Mouse (Mus musculus): ENCODE results near the gene Slc39a7.
A peak's percentile ranks its signal among the peaks of the same experiment; 100 is the strongest.

Slc39a7 gene

GRCm38 (mm10) chr17:34031465-34032173 is at the start of gene Slc39a7, which contains the start of gene Rxrb:
Gene Slc39a7, minus strand, starts transcription at chr17:34031682.
Gene Rxrb, plus strand, starts transcription at chr17:34031812.
- peak; percentile 99 for DNase-seq (ENCODE audit: low spot score)

- DNase-seq (ENCODE audit: low spot score), result no peak
These were observed 48.1 kb upstream of the Slc39a7 start for GRCm38 (mm10) chr17:34079621-34080020.

- DNase-seq (ENCODE audit: low spot score), result no peak
These were observed 47.5 kb upstream of the Slc39a7 start for GRCm38 (mm10) chr17:34079002-34079401.

GRCm38 (mm10) chr17:34078148-34078547 is 46.7 kb upstream of the Slc39a7 start:
- DNase-seq (ENCODE audit: low spot score), result no peak

- DNase-seq (ENCODE audit: low spot score), result no peak
These were observed 46.1 kb upstream of the Slc39a7 start for GRCm38 (mm10) chr17:34077549-34077948.

- DNase-seq (ENCODE audit: low spot score), result no peak
These were observed 43.8 kb upstream of the Slc39a7 start for GRCm38 (mm10) chr17:34075271-34075670.

GRCm38 (mm10) chr17:34072091-34072490 is 40.6 kb upstream of the Slc39a7 start:
- DNase-seq (ENCODE audit: low spot score), result no peak

- DNase-seq (ENCODE audit: low spot score), result no peak
These were observed 37.4 kb upstream of the Slc39a7 start for GRCm38 (mm10) chr17:34068864-34069263.

- no peak for DNase-seq (ENCODE audit: low spot score)
These were observed 25.7 kb upstream of the Slc39a7 start for GRCm38 (mm10) chr17:34057224-34057623.

- DNase-seq (ENCODE audit: low spot score), result no peak
These were observed 16.0 kb upstream of the Slc39a7 start for GRCm38 (mm10) chr17:34047404-34048050.

GRCm38 (mm10) chr17:34045941-34046340 is 14.5 kb upstream of the Slc39a7 start:
- no peak for DNase-seq (ENCODE audit: low spot score)

GRCm38 (mm10) chr17:34039562-34040450 is 8.3 kb upstream of the Slc39a7 start:
- no peak for DNase-seq (ENCODE audit: low spot score)

- DNase-seq (ENCODE audit: low spot score), result no peak
These were observed 7.5 kb upstream of the Slc39a7 start, which contains the start of gene Col11a2 for GRCm38 (mm10) chr17:34038878-34039561. Gene Col11a2, plus strand, starts transcription at chr17:34039437.

- no peak for DNase-seq (ENCODE audit: low spot score)
These were observed 7.0 kb upstream of the Slc39a7 start for GRCm38 (mm10) chr17:34038440-34038839.

- no peak for DNase-seq (ENCODE audit: low spot score)
These were observed 5.8 kb upstream of the Slc39a7 start for GRCm38 (mm10) chr17:34037241-34037640.

GRCm38 (mm10) chr17:34036647-34037046 is 5.2 kb upstream of the Slc39a7 start:
- no peak for DNase-seq (ENCODE audit: low spot score)

GRCm38 (mm10) chr17:34035517-34035916 is 4.0 kb upstream of the Slc39a7 start:
- no peak for DNase-seq (ENCODE audit: low spot score)

GRCm38 (mm10) chr17:34034064-34034463 is 2.6 kb upstream of the Slc39a7 start:
- DNase-seq (ENCODE audit: low spot score), result no peak

- DNase-seq (ENCODE audit: low spot score), result no peak
These were observed 2.0 kb upstream of the Slc39a7 start for GRCm38 (mm10) chr17:34033441-34033840.

- DNase-seq (ENCODE audit: low spot score), result no peak
These were observed 1.3 kb upstream of the Slc39a7 start for GRCm38 (mm10) chr17:34032806-34033205.

- DNase-seq (ENCODE audit: low spot score), result no peak
These were observed 721 bp upstream of the Slc39a7 start for GRCm38 (mm10) chr17:34032174-34032632.

- DNase-seq (ENCODE audit: low spot score), result no peak
These were observed 588 bp downstream of the Slc39a7 start for GRCm38 (mm10) chr17:34030861-34031326.
